Mouse (Mus musculus) CD4-positive helper T cell, adult 2 months (primary cell): Measurements from ENCODE around the gene D3Ertd751e.
A peak's percentile ranks its signal among the peaks of the same experiment; 100 is the strongest.

ENCODE experiments used
- DNase-seq: peaks from one replicate; pipeline ENCODE4 v3.0.0-alpha.2; 2012; ENCODE audit warnings: low read depth, missing footprints, low spot score

Gene D3Ertd751e

DNA sequence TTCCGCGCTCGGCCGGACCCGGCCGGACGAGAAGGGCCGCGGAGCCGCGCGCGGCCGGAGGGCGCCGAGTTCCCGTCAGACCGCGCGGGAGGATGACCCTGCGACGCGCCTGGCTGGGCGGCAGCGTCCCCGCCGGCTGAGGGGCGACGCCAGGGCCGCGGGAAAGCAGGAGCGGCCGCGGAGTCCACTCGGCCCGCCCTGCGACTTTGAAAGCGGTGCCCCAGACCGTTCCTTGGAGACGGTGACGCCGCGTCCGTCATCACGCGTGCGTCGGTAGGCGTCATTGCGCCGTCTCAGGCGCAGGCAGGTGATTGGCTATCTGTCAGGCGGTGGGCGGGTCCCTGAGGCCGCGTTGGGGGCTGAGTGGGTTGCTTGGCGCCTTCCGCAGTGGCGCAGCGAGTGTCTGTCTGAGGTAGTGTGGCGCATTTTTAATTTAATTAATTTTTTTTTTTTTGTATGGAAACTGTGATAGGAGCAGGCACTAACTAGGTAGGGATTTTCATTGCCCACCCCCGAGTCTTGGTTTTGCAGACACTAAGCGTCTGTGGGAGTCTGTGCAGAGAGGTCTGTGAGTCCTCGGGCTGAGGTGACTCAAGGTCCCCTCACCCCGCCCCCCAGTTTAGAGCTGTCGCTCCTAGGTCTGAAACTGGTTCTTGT lies at the start of gene D3Ertd751e, which contains the start of gene Sclt1:
D3Ertd751e (plus strand) TSS at position 334 of the 657 bp plus-strand sequence.
Sclt1 (minus strand) TSS at position 237 of the 657 bp plus-strand sequence.
- peak; percentile 98 for DNase-seq

DNA sequence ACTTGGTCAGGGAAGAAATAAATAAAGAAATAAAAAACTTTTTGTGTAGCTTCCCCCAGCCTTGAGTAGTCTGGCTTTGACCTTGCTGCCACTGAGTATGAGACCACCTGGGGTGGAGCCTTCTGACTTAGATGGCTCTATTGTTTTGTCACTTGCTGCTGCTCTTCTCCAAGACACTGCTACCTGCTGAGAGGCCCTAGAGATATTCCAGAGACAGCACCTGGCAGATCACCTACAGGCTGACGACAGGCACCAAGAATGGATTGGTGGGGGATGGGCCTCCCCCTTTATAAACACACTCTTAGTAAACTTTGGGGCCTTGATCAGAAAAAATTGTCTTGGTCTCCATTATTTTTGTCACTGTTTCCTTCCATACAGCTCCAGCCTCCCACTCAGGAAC lies 46.7 kb upstream of the D3Ertd751e start:
- no peak for DNase-seq

- peak; percentile 32 for DNase-seq
Measured at GRCm38 (mm10) chr3:41741601-41742277, 672 bp upstream of the D3Ertd751e start.

GRCm38 (mm10) chr3:41743436-41743835 lies 1.0 kb downstream of the D3Ertd751e start:
- DNase-seq, result peak; percentile 46

DNA sequence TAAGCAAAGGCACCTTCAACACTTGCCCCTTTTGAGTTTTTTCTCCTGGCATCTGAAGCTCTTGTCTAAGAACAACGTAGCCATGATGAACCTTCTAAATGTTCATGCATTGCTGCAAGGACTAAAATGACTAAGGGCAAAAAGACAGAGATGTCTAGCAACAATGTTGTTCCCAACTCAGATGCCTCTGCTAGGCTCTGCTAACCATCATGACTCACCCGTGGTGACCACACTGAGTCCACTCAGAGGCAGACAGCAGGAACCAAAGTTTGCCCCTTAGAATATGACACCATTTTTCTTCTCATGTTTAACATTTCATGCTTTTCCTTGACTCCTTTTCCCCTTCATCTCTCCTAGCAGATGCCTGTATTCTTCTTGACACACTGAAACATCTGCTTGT lies 12.1 kb downstream of the D3Ertd751e start:
- DNase-seq, result no peak

DNA sequence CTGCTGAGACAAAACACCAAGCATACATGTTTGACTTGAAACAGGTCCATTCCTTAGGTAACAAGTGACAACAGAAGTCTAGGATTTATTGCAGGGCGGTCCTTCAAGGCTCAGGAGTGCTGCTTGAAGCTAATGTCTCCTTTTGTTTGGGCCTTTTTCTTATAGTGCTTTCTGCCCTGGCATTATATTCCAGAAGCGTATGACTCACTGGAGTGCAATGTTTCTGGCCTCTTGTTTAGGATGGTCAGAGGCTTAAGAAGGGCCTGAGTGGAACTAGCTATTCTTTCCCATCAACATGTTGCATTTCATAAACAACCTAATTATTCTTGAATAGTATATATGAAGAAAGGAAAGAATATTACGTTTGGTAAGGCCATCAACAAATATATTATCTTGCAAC lies 19.7 kb downstream of the D3Ertd751e start:
- DNase-seq, result no peak

DNA sequence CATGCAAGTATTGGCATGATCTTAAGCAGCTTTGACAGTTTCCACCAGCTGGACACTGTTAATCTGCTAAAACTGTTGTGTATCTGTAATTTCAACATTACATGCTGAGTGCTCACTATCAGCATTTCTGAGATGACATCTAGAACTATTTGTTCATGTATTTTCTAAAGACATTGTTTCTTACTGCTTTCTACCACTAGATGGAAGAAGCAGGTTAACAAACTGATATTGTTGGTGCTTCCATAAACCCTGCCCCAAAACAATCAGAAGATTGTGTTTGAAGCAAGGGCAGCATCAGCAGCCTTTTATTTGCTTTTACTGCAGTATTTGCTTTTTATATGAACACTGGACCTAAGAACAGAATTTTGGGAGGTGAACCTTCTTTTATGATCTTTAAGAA lies 70.0 kb downstream of the D3Ertd751e start:
- DNase-seq, result no peak
